Mouse (Mus musculus) ovary, postnatal 36 days (tissue): ENCODE measurements around the gene Arhgef11.
"Not testable (repeated sequence)": the region's sequence is repeated elsewhere in the genome, so short reads cannot be mapped to it uniquely, and the experiment has no call there.

Source experiments
- DNase-seq: peaks from one replicate; pipeline ENCODE4 v3.0.0; 2022; ENCODE audit warnings: low spot score, mixed read lengths

Arhgef11 gene

DNA sequence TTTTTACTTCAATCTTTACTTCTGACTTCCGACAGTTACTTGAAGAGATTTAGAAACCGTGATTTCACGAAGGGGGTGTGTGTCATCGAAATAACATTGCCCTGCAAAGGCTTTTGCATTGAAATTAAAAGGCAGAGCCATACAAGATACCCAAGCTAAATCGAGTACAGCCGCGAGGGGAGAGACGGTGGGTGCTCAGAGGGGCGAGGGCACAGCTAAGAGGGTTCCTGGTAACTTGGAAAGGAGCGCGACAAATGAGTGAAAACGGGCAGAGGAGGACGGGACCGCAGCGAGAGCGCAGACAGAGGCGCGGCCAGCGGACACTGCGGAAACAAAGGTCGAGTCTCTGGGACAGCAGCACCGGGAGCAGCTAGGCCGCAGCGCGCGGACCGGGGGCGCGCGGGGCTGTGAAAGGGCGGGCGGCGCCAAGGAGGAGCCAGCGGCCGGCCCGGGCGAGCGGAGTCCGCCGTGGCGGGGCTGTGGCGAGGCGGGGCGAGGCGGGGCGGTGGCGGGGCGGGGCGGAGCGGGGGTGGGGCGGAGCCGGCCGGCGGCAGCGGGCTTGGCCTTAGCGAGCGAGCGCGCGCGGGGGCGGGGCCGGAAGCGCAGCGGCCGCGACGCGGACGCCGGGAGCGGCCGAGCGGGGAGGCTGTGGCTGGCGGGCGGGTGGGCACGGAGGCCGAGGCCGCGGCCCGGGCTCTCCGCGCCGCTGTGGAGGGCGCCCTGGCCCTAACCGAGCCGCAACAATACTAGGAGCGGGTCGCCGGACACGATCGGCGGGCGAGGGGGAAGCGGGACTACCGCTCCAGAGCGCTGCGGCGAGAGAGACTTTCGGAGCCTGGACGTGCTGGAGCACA lies at the start of gene Arhgef11:
TSS of gene Arhgef11 (plus strand) at position 603 of the 854 bp plus-strand sequence.
- DNase-seq: peak; percentile 88

DNA sequence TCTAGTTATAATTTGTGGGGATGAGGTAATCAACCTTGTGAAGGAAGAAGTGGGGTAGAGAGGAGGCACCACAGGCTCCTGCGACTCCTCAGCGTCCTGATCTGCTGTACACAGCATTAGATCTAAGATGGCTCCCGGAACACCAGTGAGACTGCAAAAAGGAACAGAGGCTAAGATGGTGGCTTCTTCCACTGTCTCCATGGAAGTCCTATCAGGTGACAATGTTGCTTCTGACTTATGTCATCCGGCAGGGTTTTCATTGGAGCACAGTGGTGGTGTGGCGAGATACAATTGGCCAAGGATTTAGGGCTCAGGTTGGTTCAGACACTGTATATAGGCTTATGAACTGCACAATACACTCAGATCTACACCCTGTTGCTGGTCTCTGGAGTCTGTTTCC lies 48.7 kb upstream of the Arhgef11 start:
- no peak for DNase-seq

DNA sequence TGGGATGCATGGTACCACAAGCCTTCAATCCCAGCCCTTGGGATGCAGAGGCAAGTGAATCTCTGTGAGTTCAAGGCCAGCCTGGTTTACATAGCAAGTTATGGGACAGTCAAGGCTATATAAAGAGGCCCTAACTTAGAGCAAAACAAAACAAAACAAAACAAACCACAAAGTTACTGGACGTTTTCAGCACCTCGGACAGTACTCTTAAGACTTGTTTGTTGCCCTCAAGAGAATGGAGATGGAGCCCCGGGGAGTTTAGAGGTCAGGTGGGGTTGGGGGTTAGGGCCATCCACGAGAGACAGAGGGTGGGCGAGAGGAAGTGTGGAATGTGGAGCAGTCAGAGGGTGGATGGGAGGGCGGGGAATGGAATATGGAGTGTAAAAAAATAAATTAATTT lies 41.6 kb upstream of the Arhgef11 start:
- no peak for DNase-seq

DNA sequence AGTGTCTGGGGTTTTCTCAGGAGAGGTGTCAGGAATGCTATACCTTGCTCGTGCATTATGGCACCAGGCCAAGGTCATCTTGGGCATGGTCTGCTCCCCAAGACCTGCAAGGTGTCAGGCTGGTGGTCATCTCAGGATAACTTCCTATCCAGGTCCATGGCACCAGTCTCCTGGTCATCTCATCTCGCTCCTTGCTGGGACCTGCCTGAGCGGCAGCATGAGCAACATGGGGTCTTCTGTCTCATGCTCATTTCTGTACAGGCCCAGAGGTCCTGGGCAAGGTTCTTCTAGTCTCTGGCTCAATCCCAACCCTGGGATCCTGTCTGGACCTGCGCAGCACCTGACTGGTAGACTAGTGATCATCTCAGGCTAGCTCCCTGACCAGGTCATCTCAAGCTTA lies 35.1 kb upstream of the Arhgef11 start:
- DNase-seq: no peak

DNA sequence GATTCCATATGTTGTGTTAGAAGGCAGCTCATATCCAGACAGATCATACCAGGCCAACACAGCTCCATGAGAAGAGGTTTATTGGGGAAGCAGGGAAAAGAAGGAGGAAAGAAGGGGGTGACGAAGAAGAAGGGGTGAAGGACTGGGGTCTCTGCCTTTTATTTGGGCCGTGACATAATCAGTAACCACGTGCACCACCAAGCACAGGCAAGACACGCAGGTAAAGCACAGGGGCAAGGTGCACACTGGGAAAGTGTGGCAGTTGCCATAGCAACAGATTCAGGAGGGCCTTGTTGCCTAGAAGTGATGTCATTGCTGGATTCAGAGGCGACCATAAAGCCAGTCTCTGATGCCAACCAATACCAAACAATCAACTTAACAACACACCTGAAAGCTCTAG lies 23.6 kb upstream of the Arhgef11 start:
- DNase-seq: no peak

DNA sequence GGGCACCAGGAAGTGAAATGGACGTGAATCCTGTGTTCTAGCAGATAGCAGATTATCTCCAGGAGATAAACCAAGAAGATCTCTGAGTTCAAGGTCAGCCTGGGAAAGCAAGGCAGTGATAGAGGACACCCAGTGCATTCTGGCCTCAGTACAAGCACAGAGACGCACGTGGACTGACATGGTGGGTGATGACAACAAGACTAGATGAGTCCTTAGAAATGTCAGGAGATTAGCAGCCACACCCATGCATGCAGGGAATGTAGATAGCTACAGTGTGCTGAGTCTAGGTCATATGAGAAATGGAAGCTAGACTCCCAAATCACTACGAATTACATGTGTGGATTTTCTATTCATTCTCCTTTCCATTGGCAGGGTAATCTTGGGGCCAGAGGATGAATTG lies 22.0 kb upstream of the Arhgef11 start:
- DNase-seq: not testable (repeated sequence)

DNA sequence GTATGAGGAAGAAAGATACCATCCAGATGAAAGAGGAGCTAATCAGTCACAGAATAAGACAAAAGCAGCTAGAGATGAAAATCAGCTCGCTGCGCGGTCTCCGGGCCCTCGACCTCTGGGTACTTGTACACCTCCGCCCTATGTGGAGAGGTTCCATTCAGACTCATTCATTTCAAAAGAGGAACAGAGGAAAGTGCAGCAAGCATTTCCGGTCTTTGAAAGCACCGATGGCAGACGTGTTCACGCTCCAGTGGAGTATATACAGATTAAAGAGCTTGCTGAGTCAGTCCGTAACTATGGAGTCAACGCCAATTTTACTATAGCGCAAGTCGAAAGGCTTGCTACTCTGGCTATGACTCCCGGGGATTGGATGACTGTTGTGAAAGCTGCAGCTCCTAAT lies 16.3 kb upstream of the Arhgef11 start:
- DNase-seq: not testable (repeated sequence)

DNA sequence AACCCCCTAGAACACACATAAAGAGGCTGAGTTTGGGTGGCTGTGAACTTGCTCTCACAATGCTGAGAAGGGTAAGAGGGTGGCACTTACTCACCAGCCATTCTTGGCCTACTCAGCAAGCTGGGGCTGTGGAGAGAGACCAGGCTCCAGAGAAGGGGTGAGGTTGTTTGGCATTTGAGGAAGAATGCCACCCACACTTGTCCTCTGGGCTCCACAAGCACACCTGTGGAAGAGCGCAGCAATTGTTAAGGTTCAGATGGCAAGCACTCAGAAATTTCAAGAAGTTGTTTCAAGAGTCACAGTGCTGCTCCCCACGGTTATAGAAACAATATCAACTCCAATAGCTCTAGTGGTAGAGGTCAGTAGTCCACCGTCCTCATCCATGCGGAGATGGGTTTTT lies 1.0 kb upstream of the Arhgef11 start:
- no peak for DNase-seq

DNA sequence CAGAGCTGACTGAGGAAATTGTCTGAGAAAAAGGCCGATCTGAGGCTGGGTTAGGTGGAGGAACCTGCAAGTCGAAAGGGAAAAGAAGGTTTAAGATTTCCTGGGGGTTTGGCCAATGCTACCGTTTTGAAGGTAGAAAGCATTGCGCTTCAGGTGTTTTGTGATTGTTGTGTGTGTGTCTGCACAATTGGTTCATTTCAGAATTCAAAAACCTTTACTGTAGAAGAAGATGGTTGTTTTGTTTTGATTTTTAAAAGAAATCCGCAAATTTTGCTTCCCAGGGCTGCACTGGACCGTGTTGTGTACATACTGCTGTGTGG lies 412 bp downstream of the Arhgef11 start:
- no peak for DNase-seq

DNA sequence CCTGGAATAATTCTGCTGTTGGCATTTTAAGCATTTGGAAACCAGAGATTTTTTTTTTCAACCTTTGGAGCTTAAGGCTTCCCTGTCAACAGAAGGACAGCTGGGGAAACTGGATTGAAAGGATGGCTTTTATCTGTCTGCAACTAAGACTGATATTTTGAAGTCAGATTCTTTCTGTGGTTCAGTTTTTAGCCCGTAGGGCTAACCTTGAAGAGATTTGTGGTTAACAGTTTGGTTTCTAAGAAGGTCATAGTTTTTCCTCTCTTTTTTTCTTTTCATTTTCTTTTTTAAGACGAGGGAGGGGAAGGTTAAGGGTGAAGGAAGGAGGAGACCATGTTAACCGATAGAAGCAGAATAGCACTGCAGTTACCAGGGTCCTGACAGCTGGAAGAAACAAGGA lies 881 bp downstream of the Arhgef11 start:
- no peak for DNase-seq

DNA sequence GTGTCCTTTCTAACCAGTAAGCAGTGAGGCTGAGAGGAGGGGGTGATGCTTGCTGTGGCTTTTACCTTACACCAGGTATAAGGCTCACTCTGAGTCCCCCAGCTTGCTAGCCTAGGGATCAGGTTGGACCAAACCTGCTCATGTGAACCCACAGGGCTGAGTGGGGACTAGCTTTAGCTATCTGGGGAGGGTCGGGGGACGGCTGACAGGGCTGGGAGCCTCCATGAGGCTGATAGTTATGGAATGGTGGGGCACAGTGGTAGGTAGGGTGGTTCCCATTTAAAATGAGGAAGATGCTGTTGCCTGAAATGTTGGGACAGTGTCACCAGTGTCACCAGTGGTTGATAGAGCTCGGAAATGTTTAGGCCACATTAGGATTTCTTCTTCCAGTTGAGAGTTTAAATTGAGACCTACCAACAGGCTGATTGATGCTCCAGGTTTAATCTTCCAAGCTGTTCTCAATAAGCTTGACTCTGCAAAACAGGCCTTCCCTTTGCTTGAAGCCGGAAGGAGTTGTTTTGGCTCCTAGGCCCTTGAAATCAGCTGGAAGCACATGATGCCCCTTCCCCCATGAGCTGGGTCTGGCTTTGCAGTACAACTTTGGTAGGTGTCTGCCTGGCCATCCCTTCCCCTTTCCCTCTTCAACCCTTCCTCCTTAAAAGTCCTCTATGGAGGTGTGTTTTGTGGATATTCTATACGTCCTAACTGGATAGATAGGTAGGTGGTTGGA lies 1.8 kb downstream of the Arhgef11 start:
- no peak for DNase-seq

DNA sequence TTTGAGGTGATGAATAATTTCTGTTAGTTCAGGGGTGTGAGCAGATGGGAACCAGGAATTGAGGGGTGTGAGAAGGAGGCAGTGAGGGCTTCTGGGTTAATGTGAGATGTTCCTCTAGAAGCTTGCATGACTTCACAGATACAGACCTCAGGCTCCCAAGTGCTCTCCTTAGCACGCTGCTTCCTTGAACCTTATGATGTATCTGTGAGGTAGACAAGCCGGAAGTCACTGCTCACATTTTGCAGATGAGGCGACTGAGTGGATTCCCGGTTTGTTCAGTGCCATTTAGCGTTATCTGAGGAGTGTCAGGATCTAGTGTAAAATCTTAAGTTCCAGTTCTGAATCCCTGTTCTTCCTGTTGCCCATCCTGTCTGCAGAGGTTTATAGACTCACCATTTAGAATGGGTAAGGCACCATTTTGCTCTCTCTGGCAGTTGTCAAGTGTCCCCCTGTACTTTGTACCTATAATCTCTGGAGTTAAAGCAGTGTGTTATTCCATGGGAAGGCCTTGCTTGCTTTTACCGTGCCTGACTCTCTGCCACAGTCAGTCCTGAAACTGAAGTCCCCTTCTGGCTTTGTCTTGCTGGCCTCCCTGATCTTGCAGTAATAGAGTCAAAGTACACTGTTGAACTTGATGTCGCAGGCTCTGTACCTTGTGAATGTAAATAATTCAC lies 3.0 kb downstream of the Arhgef11 start:
- DNase-seq: no peak

DNA sequence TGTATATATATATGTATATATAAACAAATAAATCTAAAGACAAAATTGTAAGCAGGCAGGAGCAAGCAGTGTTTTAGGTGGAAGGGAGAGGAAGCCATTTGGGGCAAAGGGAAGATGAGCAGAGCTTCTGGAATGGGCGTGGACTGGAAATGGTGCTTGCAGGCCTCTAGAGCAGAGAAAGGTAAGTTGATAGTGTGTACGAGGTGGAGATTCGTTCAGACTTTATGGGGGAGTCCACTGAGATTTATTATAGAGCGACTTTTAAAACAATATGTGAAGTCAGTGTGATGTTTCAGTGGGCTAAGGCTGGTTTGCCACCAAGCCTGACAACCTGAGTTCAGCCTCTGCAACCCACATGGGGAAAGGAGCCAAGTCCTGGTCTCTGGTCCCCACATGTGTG lies 7.5 kb downstream of the Arhgef11 start:
- DNase-seq: no peak

DNA sequence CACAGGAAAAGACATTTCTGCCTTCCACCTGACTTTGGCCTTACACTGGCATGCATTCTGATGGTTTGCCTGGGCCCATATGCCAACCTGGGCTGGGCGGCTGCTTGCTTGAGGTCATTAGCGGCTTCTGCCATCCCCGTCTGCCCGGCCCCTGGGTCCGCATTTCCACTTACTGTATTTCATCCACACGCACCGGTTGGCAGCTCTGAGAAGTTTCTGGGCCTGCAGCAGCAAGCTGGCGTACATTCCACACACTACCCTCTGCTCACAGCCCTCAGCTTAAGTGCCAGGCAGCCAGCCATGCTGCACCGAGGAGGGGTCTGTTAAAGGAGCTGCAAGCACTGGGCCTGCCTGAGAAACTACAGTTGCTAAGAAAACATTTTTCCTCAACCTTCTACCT lies 13.5 kb downstream of the Arhgef11 start:
- no peak for DNase-seq

DNA sequence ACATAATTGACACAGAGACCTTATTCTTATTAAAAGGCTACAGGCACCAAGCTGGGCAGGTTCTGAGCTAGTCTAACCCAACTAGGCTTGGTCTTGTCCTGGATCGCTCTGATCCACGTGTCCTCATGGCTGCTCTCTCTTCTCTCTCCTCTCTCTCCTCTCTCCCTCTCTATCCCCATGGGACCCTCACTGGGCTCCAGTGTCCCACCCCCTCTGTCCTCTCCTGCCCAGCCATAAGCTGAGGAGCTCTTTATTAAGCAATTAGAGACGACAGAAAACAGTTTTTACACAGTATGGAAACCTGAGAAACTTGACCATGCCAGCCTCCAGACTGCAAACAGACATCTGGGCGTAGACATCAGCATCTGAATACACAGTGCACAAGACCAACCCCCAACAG lies 14.0 kb downstream of the Arhgef11 start:
- DNase-seq: no peak

DNA sequence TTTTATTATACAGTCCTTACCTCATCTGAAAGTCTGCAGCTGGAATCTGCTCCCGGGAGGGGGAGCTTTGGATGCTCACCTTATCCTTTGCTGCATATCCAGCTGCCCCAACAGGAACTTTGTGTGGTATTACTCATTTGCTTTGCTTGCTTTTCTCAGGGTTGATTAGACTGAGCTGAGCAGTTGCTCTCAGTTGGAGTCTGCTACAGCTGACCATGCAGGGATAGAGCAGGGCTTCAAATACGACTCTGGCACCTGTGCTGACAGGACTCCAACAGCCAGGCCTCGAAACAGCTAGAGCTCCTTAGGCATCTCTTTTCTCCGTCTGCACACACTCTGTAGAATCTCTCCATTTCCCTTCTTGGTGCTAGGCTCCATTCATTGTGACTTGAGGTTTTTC lies 18.2 kb downstream of the Arhgef11 start:
- DNase-seq: no peak

DNA sequence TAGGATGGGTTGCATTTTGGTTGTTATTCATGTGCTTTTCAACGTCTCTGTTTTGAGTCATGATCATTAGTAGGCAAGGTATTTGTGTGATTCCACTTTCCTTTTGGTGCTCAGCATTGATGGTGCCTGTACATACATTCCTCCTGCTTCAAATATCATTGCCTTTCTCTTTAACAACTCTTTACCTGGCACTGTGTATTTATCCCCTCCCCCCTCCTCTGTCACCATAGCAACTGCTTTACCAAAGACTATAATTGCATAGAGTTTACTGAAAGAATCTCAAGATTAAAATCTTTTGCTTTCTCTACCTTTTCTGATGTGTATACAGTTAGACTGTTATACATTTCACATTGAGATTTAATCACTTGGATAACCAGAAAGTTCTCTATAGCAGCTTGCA lies 26.1 kb downstream of the Arhgef11 start:
- DNase-seq: no peak

DNA sequence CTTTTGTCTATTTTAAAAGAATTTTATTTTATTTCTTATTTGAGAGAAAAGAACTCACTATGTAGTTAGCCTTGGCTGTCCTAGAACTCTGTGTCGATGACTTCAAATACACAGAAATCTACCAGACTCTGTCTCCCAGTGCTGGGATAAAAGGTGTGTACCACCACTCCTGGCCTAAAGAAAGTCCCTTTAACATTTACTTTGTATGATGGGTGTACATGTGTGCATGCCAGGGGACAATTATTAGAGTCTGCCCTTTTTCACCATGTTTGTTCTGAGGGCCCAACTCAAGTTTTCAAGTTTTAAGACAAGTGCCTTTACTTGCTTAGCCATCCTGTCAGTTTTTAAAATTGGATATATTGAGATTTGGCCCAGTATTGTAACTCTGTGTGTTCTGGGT lies 28.8 kb downstream of the Arhgef11 start:
- no peak for DNase-seq

DNA sequence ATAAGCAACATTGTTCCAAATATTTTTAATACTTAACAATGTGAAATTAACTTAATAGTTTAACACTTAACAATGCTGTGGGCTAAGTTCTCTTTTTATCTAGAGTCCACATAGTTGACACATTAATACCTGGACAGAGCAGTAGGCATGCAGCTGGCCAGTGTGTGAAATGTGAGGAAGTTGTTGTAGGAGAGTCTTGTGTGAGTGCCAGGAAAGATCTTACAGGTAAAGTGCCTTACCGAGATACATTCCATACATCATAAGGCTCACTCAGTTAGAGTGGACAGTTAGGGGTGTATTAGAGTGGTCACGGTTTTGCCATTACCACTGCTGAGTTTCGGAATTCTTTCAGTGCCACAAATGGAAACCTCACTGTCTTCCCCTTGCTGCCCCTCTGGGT lies 31.7 kb downstream of the Arhgef11 start:
- no peak for DNase-seq

DNA sequence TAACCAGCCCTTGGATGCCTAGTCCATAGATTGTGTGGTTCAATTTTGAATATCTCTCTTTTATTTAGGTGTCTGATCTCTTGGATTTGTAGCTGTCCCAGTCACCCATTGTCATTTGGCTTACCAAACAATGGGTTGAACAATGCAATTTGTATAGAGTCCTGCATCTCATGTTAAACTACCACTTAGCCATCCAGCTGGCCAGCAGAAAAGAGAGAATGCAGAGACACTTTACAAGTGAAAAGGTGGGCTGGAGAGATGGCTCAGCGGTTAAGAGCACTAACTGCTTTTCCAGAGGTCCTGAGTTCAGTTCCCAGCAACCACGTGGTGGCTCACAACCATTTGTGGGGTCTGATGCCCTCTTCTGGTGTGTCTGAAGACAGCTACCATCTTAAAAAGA lies 41.0 kb downstream of the Arhgef11 start:
- no peak for DNase-seq

DNA sequence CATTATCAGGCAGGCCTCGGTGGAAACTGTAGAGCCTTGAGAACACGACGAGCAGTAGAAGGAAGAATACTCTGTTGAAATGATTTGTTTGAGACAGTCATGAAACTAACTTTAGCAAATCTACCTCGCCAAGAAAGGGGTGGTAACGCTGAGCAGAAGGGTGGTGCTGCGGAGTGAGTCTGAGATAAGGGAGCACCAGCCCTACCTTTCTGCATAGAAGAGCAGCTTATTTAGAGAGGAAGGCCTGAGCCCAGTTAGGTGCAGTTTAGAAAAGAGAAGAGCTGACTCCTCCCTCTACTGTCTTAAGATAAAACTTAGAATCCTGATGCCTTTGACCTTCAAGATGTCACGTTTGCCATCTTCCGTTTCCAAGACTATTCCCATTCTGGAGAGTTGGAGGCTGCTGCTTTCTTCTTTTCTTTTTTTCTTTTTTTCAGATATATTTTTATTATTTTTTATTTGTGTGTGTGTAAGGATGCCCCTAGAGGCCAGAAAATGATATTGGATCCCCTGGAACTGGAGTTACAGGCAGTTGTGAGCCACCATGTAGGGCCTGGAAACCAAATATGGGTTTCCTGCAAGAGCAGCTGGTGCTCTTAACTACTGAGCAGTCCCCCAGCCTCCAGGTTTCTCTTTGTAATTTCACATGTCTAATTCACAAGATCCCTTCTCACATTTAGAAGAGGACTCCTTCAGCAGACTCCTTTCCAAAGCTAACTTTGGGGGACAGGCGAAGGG lies 42.5 kb downstream of the Arhgef11 start:
- DNase-seq: no peak

DNA sequence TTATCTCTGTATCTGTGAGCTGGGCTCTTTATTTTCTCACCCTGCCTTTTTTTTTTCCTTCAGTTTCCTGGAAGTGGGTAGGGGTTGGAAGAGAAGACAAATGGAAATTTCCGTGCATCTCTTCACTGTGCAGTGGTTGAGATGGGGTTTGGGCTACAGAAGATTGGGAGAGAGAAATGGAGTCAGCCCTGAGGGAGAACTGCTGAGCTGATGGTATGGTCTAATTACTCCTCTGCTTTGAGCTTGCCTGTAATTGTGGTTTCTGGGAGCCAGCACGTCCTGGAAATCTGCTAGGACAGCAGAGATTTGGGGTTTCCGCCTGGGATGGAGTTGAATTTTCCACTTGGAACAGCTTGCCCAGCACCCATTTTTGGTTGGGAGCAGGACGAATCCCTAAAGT lies 43.1 kb downstream of the Arhgef11 start:
- DNase-seq: no peak
